8 mouse cellular contexts compared by ENCODE assay signal in the genomic region with DNA sequence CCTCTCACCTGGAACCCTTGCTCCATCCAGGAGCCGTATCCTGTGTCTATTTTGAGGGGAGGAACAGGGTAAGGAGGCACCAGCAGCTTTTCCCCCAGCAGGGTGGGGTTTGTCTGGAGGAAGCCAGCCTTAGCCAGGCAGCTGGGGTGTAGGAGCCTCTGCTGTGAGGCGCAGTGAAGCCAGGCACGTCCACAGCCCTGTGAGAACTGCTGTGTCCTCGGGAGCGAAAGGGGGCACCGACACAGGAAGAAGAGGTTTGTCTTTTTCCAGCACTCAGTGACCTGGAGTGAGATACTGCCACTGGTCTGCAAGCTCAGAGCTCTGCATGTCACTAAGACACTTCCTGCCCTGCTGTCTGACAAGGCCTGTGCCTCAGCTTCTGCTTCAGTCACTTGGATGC. TPM values are rescaled to one million over a fixed set of nuclear protein-coding genes. Genes with fewer than 3 reads are reported as not detected.
DNase-seq lines count a peak whose midpoint lies in the region; ATAC-seq and TF ChIP-seq lines count a peak whose summit lies in the region.

No protein-coding gene starts in this region.

- WGBS in hindbrain, postnatal 0 days, result 40% methylated on average over 6 of the region's 6 CpGs
- 57% methylated on average over 6 of the region's 6 CpGs for WGBS in midbrain, postnatal 0 days

- H3K9me3 ChIP-seq in hindbrain, postnatal 0 days (ENCODE audit: low read length), result no peaks in the 10 kb centered on the region
- no peaks in the 10 kb centered on the region for H3K9me3 ChIP-seq in midbrain, postnatal 0 days (ENCODE audit: low read length)

- DNase-seq in adrenal gland, postnatal 10 days, result peak; percentile 32
- DNase-seq in adrenal gland, adult 8-10 months, result no peak
- DNase-seq in spleen, postnatal 36 days (ENCODE audit: low spot score in 2 of 2), result peak; percentile 29 to 32
- DNase-seq in spleen, postnatal 14 days (ENCODE audit: low spot score in 2 of 2), result no peak
- DNase-seq in hindbrain, postnatal 0 days (ENCODE audit: low spot score), result no peak
- DNase-seq in midbrain, postnatal 0 days (ENCODE audit: low spot score), result no peak
- no peak for DNase-seq in right cerebral cortex, postnatal 14 days

- no peak overlapping the region for H3K4me2 ChIP-seq in hindbrain, postnatal 0 days (ENCODE audit: low read depth, low read length)
- no peak overlapping the region for H3K4me2 ChIP-seq in midbrain, postnatal 0 days (ENCODE audit: low read depth, low read length, poor library complexity, severe bottlenecking)

- H3K4me1 ChIP-seq in hindbrain, postnatal 0 days (ENCODE audit: insufficient read depth, low read length), result peaks cover 7% of the 10 kb centered on the region; the same call in 1 of the 2 replicates
- no peaks in the 10 kb centered on the region for H3K4me1 ChIP-seq in midbrain, postnatal 0 days (ENCODE audit: insufficient read depth, low read length)

- H3K27ac ChIP-seq in hindbrain, postnatal 0 days, result peak overlapping the region; percentile 69
- H3K27ac ChIP-seq in midbrain, postnatal 0 days (ENCODE audit: low read depth, low read length), result peak overlapping the region; percentile 32; the same call in 1 of the 2 replicates

- 0 out of 2 replicates have a peak overlapping the region, but pooled peaks have one; percentile 6 for H3K9ac ChIP-seq in hindbrain, postnatal 0 days (replicated peaks; ENCODE audit: low read length)
- no peak overlapping the region for H3K9ac ChIP-seq in midbrain, postnatal 0 days (replicated peaks; ENCODE audit: low read length, poor library complexity, severe bottlenecking)

- peaks cover 46% of the 10 kb centered on the region for H3K36me3 ChIP-seq in hindbrain, postnatal 0 days (ENCODE audit: insufficient read depth, low read length)
- peaks cover 36% of the 10 kb centered on the region for H3K36me3 ChIP-seq in midbrain, postnatal 0 days (ENCODE audit: insufficient read depth, low read length)

- no peak for TF ChIP-seq CTCF in hindbrain, postnatal 0 days (IDR thresholded peaks at IDR 0.05; ENCODE audit: low read depth)
- no peak for TF ChIP-seq CTCF in midbrain, postnatal 0 days (IDR thresholded peaks at IDR 0.05)

- ATAC-seq in hindbrain, postnatal 0 days, result peak; percentile 36; the same call in 1 of the 2 replicates
- no peak for ATAC-seq in midbrain, postnatal 0 days (ENCODE audit: low FRiP score)
- ATAC-seq in megakaryocyte-erythroid progenitor cell, adult 5-6 weeks (replicated peaks; ENCODE audit: low FRiP score, low TSS enrichment, poor library complexity, severe bottlenecking), result no peak

- no peak overlapping the region for H3K4me3 ChIP-seq in hindbrain, postnatal 0 days (ENCODE audit: low read length)
- no peak overlapping the region for H3K4me3 ChIP-seq in midbrain, postnatal 0 days (ENCODE audit: low read depth, low read length)

- no peaks in the 10 kb centered on the region for H3K27me3 ChIP-seq in hindbrain, postnatal 0 days (ENCODE audit: insufficient read depth, low read length)
- no peaks in the 10 kb centered on the region for H3K27me3 ChIP-seq in midbrain, postnatal 0 days (ENCODE audit: insufficient read depth, low read length)

RNA-seq across cellular contexts. Expression of gene Adora2a, which starts 12.3 kb away (rescaled TPM):
- total RNA-seq in adrenal gland, postnatal 10 days (2021), result 10 to 100 TPM; 10.2 to 12.8 TPM
- 1 to 10 TPM; 1.6 to 5.2 (median 2.4) TPM for total RNA-seq in adrenal gland, adult 8-10 months (2022)
- 4.7 and 8.5 TPM in 2 replicates for total RNA-seq in hindbrain, postnatal 0 days (2014; rRNA removed)
- polyA plus RNA-seq in hindbrain, postnatal 0 days (2015; fragmentation: Nextera tagmentation; extraction: Ambion mirVana), result 1.7 TPM in 2 replicates
- 4.3 and 11.7 TPM in 2 replicates for total RNA-seq in midbrain, postnatal 0 days (2014; rRNA removed)
- polyA plus RNA-seq in midbrain, postnatal 0 days (2015; fragmentation: Nextera tagmentation; extraction: Ambion mirVana), result 1.7 and 1.9 TPM in 2 replicates
- total RNA-seq in megakaryocyte-erythroid progenitor cell, adult 5-6 weeks (2014; fragmentation: Nextera tagmentation), result 0.09 and 0.67 TPM in 2 replicates
- total RNA-seq in megakaryocyte-erythroid progenitor cell, adult 5-6 weeks (2017), result 0.28 and 0.88 TPM in 2 replicates

Comparison
In these comparisons a context has a peak if more than half of its experiments do, and no peak if none do; other contexts are left out.
1. DNase-seq: peak in adrenal gland, postnatal 10 days (single experiment) and spleen, postnatal 36 days (2 of 2); none in adrenal gland, adult 8-10 months (single experiment), spleen, postnatal 14 days (0 of 2), hindbrain, postnatal 0 days (single experiment), midbrain, postnatal 0 days (single experiment) and right cerebral cortex, postnatal 14 days (single experiment).